Mouse (Mus musculus): ENCODE results near the gene Zfp553. TPM values are rescaled to one million over a fixed set of nuclear protein-coding genes. Genes with fewer than 3 reads are reported as not detected.

The Zfp553 gene
- total RNA-seq, 2 experiments from 2014 or later: 18.0 to 20.6 TPM

GRCm38 (mm10) chr7:127263526-127263925, 30.7 kb downstream of the Zfp553 start:
- no peak for DNase-seq (ENCODE audit: extremely low spot score in 1 of 2, low spot score in 1 of 2)

DNA sequence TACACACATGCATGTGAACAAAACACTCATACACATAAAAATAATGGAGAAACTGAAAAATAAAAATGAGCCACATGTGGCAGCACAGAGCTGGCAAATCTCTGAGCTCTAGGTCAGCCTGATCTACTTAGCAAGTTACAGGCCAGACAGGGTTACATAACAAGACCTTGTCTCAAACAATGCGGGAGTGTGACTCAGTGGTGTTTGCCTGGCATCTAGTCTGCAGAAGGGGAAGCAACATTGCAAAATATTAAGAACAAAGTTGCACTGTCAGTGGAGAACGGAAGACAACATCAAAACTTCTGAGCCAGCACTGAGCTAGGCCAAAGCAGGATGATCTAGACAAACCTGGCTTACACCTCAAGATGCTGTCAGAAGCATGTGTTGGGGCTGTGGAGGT, 37.4 kb downstream of the Zfp553 start:
- DNase-seq (ENCODE audit: extremely low spot score in 1 of 2, low spot score in 1 of 2): no peak

- DNase-seq (ENCODE audit: extremely low spot score in 1 of 2, low spot score in 1 of 2): no peak
Measured at GRCm38 (mm10) chr7:127270666-127271065, 37.8 kb downstream of the Zfp553 start.

GRCm38 (mm10) chr7:127271093-127271492, 38.2 kb downstream of the Zfp553 start:
- no peak for DNase-seq (ENCODE audit: extremely low spot score in 1 of 2, low spot score in 1 of 2)

DNA sequence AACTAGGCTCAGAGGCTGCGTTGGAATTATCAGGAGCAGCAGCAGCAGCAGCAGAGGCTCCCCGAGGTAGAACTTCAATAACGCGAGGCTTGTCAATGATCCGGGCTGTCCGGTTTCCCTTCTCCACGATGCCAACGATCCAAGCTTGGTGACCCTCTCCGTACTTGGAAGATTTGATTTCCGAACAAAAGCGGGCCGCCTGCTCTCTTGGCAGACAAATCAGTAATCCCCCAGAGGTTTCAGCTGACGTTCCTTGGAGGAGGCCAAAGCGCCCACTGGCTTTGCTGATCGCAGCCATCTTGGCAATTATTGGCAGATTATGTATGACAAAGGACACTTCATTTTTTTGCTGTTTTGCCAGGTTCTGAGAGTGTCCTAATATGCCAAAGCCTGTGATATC, 39.7 kb downstream of the Zfp553 start:
- no peak for DNase-seq (ENCODE audit: extremely low spot score in 1 of 2, low spot score in 1 of 2)

- peak in 1 of 2 experiments; percentile 23 for DNase-seq (ENCODE audit: extremely low spot score in 1 of 2, low spot score in 1 of 2)
Measured at GRCm38 (mm10) chr7:127273118-127273923, 40.5 kb downstream of the Zfp553 start.

DNA sequence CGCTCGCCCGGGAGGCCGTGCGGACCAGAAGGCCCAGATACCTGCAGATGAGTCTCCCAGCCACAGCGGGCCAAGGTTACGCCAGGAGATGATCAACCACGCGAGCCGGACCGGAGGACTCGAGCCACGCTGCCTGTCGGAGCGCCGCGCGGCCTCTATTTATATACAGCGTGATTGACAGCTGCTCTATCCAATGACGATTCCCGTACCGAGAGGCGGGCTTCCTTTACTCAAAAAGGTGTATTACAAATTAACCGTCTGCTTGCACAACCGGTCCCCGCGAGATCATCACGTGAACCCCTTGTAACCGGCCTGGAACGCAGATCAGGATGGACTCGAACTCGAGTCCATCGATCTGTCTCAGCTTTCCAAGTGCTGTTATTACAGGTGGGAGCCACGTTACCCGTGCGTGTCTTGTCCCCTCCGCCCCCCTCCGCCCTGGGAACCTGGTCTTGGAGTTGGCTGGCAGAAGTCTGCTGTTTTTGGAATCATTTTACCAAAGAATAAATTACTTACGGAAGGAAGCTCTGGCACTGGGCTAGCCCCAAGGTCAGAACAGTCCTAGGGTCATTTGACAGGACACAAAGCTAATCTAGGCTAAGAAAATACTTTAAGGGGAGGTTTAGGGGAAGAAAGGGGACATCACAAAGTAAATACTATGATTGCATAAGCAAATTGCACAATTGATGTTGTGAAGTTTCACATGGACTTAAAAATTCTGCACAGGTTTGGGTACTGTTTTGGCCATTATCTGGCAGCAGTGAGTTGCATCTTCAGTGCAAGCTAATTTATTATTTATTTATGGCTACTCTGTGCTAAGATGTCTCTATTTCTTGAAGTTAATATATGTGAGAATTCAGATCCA, 41.3 kb downstream of the Zfp553 start, which contains the start of gene Sephs2:
TSS of gene Sephs2 (minus strand) at position 131 of the 865 bp plus-strand sequence.
- peak; percentile 94 to 97 for DNase-seq (ENCODE audit: extremely low spot score in 1 of 2, low spot score in 1 of 2)

DNA sequence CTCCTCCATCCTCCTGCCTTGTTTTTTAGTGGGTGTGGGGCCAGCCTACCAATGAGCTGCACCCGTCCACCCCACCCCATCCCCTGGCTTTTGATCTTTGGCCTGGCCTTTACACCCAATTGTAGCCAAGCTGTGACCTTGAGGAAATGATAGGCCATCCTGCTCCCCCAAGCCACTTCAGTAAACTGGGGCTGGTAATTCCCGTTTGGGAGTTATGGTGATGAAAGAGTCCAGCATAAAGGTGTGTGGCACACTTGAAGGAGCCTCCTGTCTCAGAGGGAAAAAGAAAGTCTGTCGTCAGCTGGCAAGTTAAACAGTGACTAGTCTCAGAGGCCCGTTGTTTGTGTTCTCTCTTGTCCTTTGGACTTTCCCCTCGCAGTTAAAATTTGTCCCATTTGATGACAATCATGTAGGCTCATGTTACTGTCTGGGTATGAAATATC, 43.7 kb downstream of the Zfp553 start:
- no peak for DNase-seq (ENCODE audit: extremely low spot score in 1 of 2, low spot score in 1 of 2)

DNA sequence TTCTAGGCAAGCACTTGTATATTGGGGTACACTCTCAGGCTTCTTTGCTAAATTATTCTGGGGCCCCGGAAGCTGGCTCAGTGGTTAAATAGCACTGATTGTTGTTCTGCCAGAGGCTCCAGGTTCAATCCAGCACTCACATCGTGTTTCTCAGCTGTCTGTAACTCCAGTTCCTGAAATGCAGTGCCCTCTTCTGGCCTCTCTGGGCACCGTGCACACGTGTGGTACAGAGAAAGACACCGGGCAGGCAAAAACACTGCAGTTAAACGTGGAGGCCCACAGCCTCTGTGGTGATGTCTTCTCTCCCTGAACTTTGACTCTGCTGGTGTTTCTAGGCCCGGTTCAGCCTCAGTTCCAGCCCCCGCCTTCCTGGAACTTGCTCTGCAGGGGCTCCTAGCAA, 45.5 kb downstream of the Zfp553 start:
- DNase-seq (ENCODE audit: extremely low spot score in 1 of 2, low spot score in 1 of 2): no peak

DNA sequence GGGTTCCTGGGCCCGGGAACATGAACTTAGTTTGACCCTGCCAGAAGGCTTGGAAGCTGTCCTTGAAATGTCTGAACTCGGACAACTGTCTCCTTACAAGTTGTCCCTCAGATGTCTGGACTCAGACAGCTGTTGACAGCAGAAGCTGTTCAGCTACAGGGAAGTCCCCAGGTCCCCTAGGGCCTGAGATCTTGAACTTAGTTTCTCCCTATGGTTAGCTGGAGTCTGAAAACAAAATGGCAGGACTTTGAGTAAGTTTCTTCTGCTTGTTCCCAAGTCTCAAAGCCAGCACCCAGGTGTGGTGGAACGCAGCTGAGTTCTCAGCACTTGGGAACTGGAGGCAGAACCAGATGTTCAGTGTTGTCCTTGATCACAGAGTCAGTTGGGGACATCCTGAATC, 47.2 kb downstream of the Zfp553 start:
- DNase-seq (ENCODE audit: extremely low spot score in 1 of 2, low spot score in 1 of 2): no peak

DNA sequence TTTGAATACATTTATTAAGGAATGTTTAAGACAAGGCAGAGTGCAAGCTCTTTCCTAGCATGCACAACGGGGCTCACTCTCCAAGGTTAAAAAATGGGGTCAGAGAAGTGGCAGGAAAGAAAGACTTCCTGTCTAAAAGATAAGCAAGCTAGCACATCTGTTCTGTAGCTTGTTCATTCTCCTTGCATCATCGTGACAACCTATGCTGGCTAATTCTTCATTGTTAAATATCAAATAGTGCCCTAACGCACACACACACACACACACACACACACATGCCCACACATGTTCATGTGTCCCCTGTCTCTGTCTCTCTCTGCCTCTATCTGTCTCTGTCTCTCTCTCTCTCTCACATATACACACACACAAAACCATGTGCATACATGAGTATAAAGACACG, 48.3 kb downstream of the Zfp553 start:
- DNase-seq (ENCODE audit: extremely low spot score in 1 of 2, low spot score in 1 of 2): no peak

- no peak for DNase-seq (ENCODE audit: extremely low spot score in 1 of 2, low spot score in 1 of 2)
Measured at GRCm38 (mm10) chr7:127282190-127282589, 49.3 kb downstream of the Zfp553 start.

DNA sequence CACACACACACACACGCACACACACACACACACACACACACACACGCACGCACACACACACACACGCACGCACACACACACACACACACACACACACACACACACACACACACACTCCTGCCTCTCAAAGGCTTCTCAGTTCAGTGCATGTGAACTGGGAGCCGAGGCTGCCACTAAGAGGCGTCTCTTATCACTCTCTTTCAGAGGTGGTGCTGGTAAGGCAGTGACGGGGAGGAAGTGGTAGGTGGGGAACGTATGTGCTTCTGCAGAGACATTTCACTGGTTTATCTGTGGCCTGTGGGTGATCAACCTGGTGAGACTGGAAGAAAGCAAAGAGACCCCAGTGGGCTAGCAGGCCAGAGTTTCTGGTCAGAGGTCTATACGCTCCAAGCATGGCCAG, 52.3 kb downstream of the Zfp553 start:
- DNase-seq (ENCODE audit: extremely low spot score in 1 of 2, low spot score in 1 of 2): no peak

Other genes starting within 250 kb of the Zfp553 start
- gene Mvp, start 218.4 kb upstream of the Zfp553 start, total RNA-seq (2021): 1 to 10 TPM; 7.0 to 7.4 TPM
- gene Pagr1b, start 216.6 kb upstream of the Zfp553 start, total RNA-seq (2021): not detected
- 10 to 100 TPM; 20.5 to 27.7 TPM for gene Pagr1a, start 215.7 kb upstream of the Zfp553 start, total RNA-seq (2021)
- 10 to 100 TPM; 51.0 to 57.8 TPM for gene Gm42742, start 212.0 kb upstream of the Zfp553 start, total RNA-seq (2021)
- gene Prrt2, start 211.8 kb upstream of the Zfp553 start, total RNA-seq (2021): 100 to 1,000 TPM; 226 to 235 TPM
- gene Maz, start 206.0 kb upstream of the Zfp553 start, total RNA-seq (2021): 100 to 1,000 TPM; 272 to 282 TPM
- 1 to 10 TPM; 6.7 to 8.7 TPM for gene Kif22, start 190.6 kb upstream of the Zfp553 start, total RNA-seq (2021)
- gene Zg16, start 145.7 kb upstream of the Zfp553 start, total RNA-seq (2021): not detected
- gene AI467606, start 141.7 kb upstream of the Zfp553 start, total RNA-seq (2021): 1 to 10 TPM; 1.2 to 1.5 TPM
- gene Qprt, start 110.8 kb upstream of the Zfp553 start, total RNA-seq (2021): under 1 TPM; 0.30 to 0.35 TPM
- under 1 TPM; 0.28 to 0.42 TPM for gene Spn, start 95.2 kb upstream of the Zfp553 start, total RNA-seq (2021)
- 10 to 100 TPM; 92.1 to 95.7 TPM for gene Cd2bp2, start 37.0 kb upstream of the Zfp553 start, total RNA-seq (2021)
- 10 to 100 TPM; 97.2 to 99.9 TPM for gene Tbc1d10b, start 24.6 kb upstream of the Zfp553 start, total RNA-seq (2021)
- 1 to 10 TPM in 1 of 2 experiments, under 1 TPM in 1; 0.96 to 2.9 TPM for gene Mylpf, start 24.2 kb upstream of the Zfp553 start, total RNA-seq (2021)
- gene Sept1, start 69 bp downstream of the Zfp553 start, total RNA-seq (2021): 1 to 10 TPM; 4.0 to 4.2 TPM
- 10 to 100 TPM; 67.4 to 73.4 TPM for gene Zfp771, start 11.2 kb downstream of the Zfp553 start, total RNA-seq (2021)
- 10 to 100 TPM; 21.7 to 27.7 TPM for gene Dctpp1, start 27.6 kb downstream of the Zfp553 start, total RNA-seq (2021)
- 10 to 100 TPM; 43.0 to 43.8 TPM for gene Sephs2, start 41.0 kb downstream of the Zfp553 start, total RNA-seq (2021)
- under 1 TPM; 0.20 to 0.26 TPM for gene Itgal, start 63.2 kb downstream of the Zfp553 start, total RNA-seq (2021)
- 10 to 100 TPM; 11.5 to 11.8 TPM for gene Zfp768, start 112.5 kb downstream of the Zfp553 start, total RNA-seq (2021)
- gene Zfp747, start 143.0 kb downstream of the Zfp553 start, total RNA-seq (2021): 1 to 10 TPM; 6.0 to 6.3 TPM
- gene 9130019O22Rik, start 154.1 kb downstream of the Zfp553 start, total RNA-seq (2021): 1 to 10 TPM; 3.9 to 4.0 TPM
- 1 to 10 TPM; 7.9 to 9.0 TPM for gene E430018J23Rik, start 160.6 kb downstream of the Zfp553 start, total RNA-seq (2021)
- 1 to 10 TPM; 3.7 to 4.0 TPM for gene Zfp764, start 173.8 kb downstream of the Zfp553 start, total RNA-seq (2021)
- gene Zfp688, start 189.0 kb downstream of the Zfp553 start, total RNA-seq (2021): 10 to 100 TPM; 12.4 to 14.9 TPM
- gene Zfp689, start 216.1 kb downstream of the Zfp553 start, total RNA-seq (2021): 1 to 10 TPM; 6.6 to 6.7 TPM
- gene Prr14, start 226.6 kb downstream of the Zfp553 start, total RNA-seq (2021): 10 to 100 TPM; 26.4 to 33.9 TPM
- gene Fbrs, start 246.1 kb downstream of the Zfp553 start, total RNA-seq (2021): 10 to 100 TPM; 50.9 to 65.3 TPM

All from layer of hippocampus, postnatal 25 days (tissue).